Mouse (Mus musculus): Measurements from ENCODE around the gene Nnmt.

Gene Nnmt

GRCm38 (mm10) chr9:48604939-48605598 is at the start of gene Nnmt:
Gene Nnmt, minus strand, starts transcription at chr9:48605153.
- DNase-seq = no peak

GRCm38 (mm10) chr9:48654730-48655129 is 49.8 kb upstream of the Nnmt start:
- peak; percentile 53 for DNase-seq

- no peak for DNase-seq
Observed at GRCm38 (mm10) chr9:48653399-48654070, 48.6 kb upstream of the Nnmt start.

GRCm38 (mm10) chr9:48652026-48652425 is 47.1 kb upstream of the Nnmt start:
- DNase-seq = no peak

- no peak for DNase-seq
Observed at GRCm38 (mm10) chr9:48650846-48651245, 45.9 kb upstream of the Nnmt start.

- DNase-seq = no peak
Observed at GRCm38 (mm10) chr9:48649851-48650685, 45.1 kb upstream of the Nnmt start.

- peak; percentile 69 for DNase-seq
Observed at GRCm38 (mm10) chr9:48649098-48649766, 44.3 kb upstream of the Nnmt start.

GRCm38 (mm10) chr9:48648285-48649097 is 43.5 kb upstream of the Nnmt start:
- no peak for DNase-seq

- DNase-seq = no peak
Observed at GRCm38 (mm10) chr9:48647648-48648284, 42.8 kb upstream of the Nnmt start.

GRCm38 (mm10) chr9:48646781-48647647 is 42.1 kb upstream of the Nnmt start:
- no peak for DNase-seq

GRCm38 (mm10) chr9:48646251-48646650 is 41.3 kb upstream of the Nnmt start:
- DNase-seq = peak; percentile 67

- no peak for DNase-seq
Observed at GRCm38 (mm10) chr9:48645648-48646126, 40.7 kb upstream of the Nnmt start.

GRCm38 (mm10) chr9:48644926-48645647 is 40.1 kb upstream of the Nnmt start:
- peak; percentile 23 for DNase-seq

GRCm38 (mm10) chr9:48644376-48644775 is 39.4 kb upstream of the Nnmt start:
- no peak for DNase-seq

GRCm38 (mm10) chr9:48641636-48642035 is 36.7 kb upstream of the Nnmt start:
- DNase-seq = no peak

GRCm38 (mm10) chr9:48640881-48641280 is 35.9 kb upstream of the Nnmt start:
- no peak for DNase-seq

- DNase-seq = no peak
Observed at GRCm38 (mm10) chr9:48638176-48638803, 33.3 kb upstream of the Nnmt start.

GRCm38 (mm10) chr9:48637161-48637560 is 32.2 kb upstream of the Nnmt start:
- no peak for DNase-seq

Data from liver (tissue).